ENCODE assay signal across 20 mouse cellular contexts in the genomic region with DNA sequence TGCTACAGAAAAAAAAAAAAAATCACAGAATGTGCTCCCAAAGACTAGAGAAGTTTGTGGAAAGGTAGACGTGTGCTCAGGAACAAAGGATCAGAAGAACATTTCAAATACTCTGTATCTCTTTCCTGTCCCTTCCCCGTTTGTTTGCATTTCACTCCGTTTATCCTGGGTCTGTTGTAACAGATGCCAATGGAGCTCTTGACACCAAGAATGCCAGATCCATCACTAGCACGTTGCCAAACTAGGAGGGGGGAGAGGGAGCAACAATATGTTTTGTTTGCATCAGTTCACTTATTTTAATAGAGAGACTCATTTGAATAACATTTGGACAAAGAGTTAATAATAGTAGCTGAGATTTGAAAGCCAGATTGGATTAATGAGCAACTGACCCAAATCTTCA. TPM values are rescaled to one million over a fixed set of nuclear protein-coding genes. Genes with fewer than 3 reads are reported as not detected.
DNase-seq lines count a peak whose midpoint lies in the region.
"Had no signal": no experiment of that assay in that cellular context is flagged by ENCODE, and none has a peak within 500 bp of the region (broad histone marks: within the 10 kb centered on the region; RNA-seq: fewer than 3 reads in every experiment).

No protein-coding gene starts in this region.

- DNase-seq in cerebellum, postnatal 10 days, result peak; percentile 18 to 35
- no peak for DNase-seq in cerebellum, adult 8-10 months
- peak; percentile 10 for DNase-seq in layer of hippocampus, adult 9-10 months (ENCODE audit: low spot score)
- no peak for DNase-seq in layer of hippocampus, adult 8-10 months (ENCODE audit: low spot score in 2 of 2)
- peak; percentile 30 for DNase-seq in brain, embryonic 18.5 days (ENCODE audit: low read depth, low spot score)
- DNase-seq in heart, postnatal 25 days (ENCODE audit: low spot score), result no peak
- DNase-seq: adrenal gland, postnatal 25 days; B cell, adult 2 months; gastrocnemius, postnatal 25 days; heart, adult 11 months; heart, postnatal 36 days; kidney, adult 8-10 months; kidney, postnatal 4 days; liver, embryonic 13.5 days; lung, adult 18-20 months; lung, postnatal 4 days had no signal

- intact Hi-C loops in heart, postnatal 25 days (cut with DNase I), result no loop called here

RNA-seq across cellular contexts. Expression of a gene that starts 27.6 kb away (rescaled TPM):
- total RNA-seq in layer of hippocampus, adult 8-10 months (2022), result not detected
- total RNA-seq in heart, postnatal 25 days (2021), result not detected
- total RNA-seq: adrenal gland, adult 18-20 months; adrenal gland, postnatal 25 days; gastrocnemius, adult 18-20 months; gastrocnemius, postnatal 25 days; heart, postnatal 36 days; layer of hippocampus, postnatal 36 days; midbrain, postnatal 0 days had no signal

RNA-seq across cellular contexts. Expression of a gene that starts 55.3 kb away (rescaled TPM):
- not detected for total RNA-seq in layer of hippocampus, adult 8-10 months (2022)
- not detected for total RNA-seq in heart, postnatal 25 days (2021)
- total RNA-seq: adrenal gland, adult 18-20 months; adrenal gland, postnatal 25 days; gastrocnemius, adult 18-20 months; gastrocnemius, postnatal 25 days; heart, postnatal 36 days; layer of hippocampus, postnatal 36 days; midbrain, postnatal 0 days had no signal

Comparison
In these comparisons a context has a peak if more than half of its experiments do, and no peak if none do; other contexts are left out.
1. DNase-seq: peak in cerebellum, postnatal 10 days (2 of 2), layer of hippocampus, adult 9-10 months (single experiment) and brain, embryonic 18.5 days (single experiment); none in cerebellum, adult 8-10 months (single experiment), layer of hippocampus, adult 8-10 months (0 of 2) and heart, postnatal 25 days (single experiment).